Mouse (Mus musculus) forebrain, embryonic 16.5 days (tissue): ENCODE results near the gene Nfix. TPM values are rescaled to one million over a fixed set of nuclear protein-coding genes. Genes with fewer than 3 reads are reported as not detected.
"Not testable (repeated sequence)": the region's sequence is repeated elsewhere in the genome, so short reads cannot be mapped to it uniquely, and the experiment has no call there.

Experiments
- ATAC-seq: fragments of 200-750 bp; cut with Nextera tagmentation; 2 replicates; pipeline ENCODE4 v1.8.0; 2017; ENCODE audit warnings: mild to moderate bottlenecking, moderate library complexity
- H3K27ac ChIP-seq: fragments of 300-500 bp; sonication (generic); 2 replicates; pipeline ENCODE4 v1.5.1; 2014; ENCODE audit warnings: low read length, control low read depth
- H3K27me3 ChIP-seq: fragments of 300-500 bp; sonication (generic); replicated peaks from 2 replicates; pipeline ENCODE4 v1.6.1; 2014; ENCODE audit warnings: low read length; ENCODE audit not compliant: control insufficient read depth, insufficient read depth
- H3K36me3 ChIP-seq: fragments of 300-500 bp; sonication (generic); 2 replicates; pipeline ENCODE4 v1.6.1; 2014; ENCODE audit not compliant: control insufficient read depth, insufficient read depth
- H3K4me1 ChIP-seq: fragments of 300-500 bp; sonication (generic); replicated peaks from 2 replicates; pipeline ENCODE4 v1.6.1; 2014; ENCODE audit warnings: low read length; ENCODE audit not compliant: control insufficient read depth, insufficient read depth
- H3K4me2 ChIP-seq: fragments of 300-500 bp; sonication (generic); 2 replicates; pipeline ENCODE4 v1.6.1; 2014; ENCODE audit warnings: mild to moderate bottlenecking, low read length, control low read depth
- H3K4me3 ChIP-seq: fragments of 300-500 bp; sonication (generic); replicated peaks from 2 replicates; pipeline ENCODE4 v1.5.1; 2014; ENCODE audit warnings: mild to moderate bottlenecking, low read length, control low read depth
- H3K9ac ChIP-seq: fragments of 300-500 bp; sonication (generic); replicated peaks from 2 replicates; pipeline ENCODE4 v1.6.1; 2014; ENCODE audit warnings: low read depth, low read length, control low read depth
- H3K9me3 ChIP-seq: fragments of 300-500 bp; sonication (generic); 2 replicates; pipeline ENCODE4 v1.6.1; 2016; ENCODE audit warnings: low read length; ENCODE audit not compliant: control insufficient read depth
- WGBS: fragments of 180-500 bp; shearing (Covaris S2); extraction: QIAGEN DNeasy Blood & Tissue Kit; methylation state at CpG from one replicate; pipeline ENCODE4 v1.1.7; 2014; 5-methylcytosine and 5-hydroxymethylcytosine counted together
- polyA plus RNA-seq: library from polyadenylated mRNA; unstranded; fragments of >200 nt; fragmentation: Nextera tagmentation; extraction: Ambion mirVana; gene quantifications from 2 replicates; pipeline ENCODE4 v1.2.1, GENCODE M21; 2015

Nfix gene
- polyA plus RNA-seq, 1 experiment from 2014 or later = 440 TPM

DNA sequence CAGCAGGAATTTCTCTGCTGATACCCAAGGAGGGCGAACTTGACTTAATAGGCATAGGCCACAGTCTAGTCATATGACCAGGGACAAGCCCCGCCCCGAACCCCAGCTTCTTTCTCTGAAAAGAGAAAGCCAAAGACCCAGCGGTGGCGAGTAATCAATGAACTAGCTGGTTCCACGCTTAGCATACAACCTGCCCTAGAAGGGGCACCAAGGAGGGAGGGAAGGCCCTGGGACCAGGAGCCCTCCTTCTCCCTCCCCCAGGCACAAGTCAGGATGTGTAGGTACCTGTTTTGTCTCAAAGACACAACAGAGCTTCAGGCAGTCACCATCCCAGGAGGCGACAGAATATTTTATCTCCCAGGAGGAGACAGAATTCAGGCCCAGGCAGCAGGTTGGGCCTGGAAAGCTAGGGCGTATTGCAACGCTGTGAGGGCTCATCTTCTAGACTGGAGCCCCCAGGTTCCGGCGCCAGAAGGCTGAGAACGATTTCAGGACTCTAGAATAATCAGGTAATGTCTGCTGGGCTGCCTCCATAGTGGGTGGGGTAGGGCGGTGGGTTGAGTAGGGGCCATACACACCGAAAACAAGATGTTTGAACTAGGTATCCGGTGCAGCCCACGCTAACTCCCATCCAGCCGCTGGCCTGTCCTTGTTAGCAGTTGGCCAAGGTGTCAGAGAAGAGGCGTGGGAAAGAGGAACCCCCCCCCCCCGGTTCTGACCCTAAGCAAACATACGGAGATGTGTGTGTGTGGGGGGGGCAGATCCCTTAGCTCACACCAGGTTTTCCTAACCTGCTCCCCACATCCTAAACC lies 113.7 kb downstream of the Nfix start, which contains the start of gene Trmt1:
Trmt1 (plus strand) TSS at position 117 of the 812 bp plus-strand sequence.
- ATAC-seq = no peak
- Histone ChIP-seq H3K36me3 (0 out of 2 replicates have a peak, but pooled peaks cover 2% of the 10 kb centered on the region), H3K4me1 (peaks cover 41% of the 10 kb centered on the region), H3K27ac (no peak within 1 kb of the TSS), H3K27me3 (no peaks in the 10 kb centered on the region), H3K4me3 (peak within 1 kb of the TSS; percentile 99), H3K4me2 (peak within 1 kb of the TSS; percentile 56), H3K9ac (peak within 1 kb of the TSS; percentile 95), H3K9me3 (no peaks in the 10 kb centered on the region)
- 6% methylated on average over 20 of the region's 20 CpGs for WGBS

DNA sequence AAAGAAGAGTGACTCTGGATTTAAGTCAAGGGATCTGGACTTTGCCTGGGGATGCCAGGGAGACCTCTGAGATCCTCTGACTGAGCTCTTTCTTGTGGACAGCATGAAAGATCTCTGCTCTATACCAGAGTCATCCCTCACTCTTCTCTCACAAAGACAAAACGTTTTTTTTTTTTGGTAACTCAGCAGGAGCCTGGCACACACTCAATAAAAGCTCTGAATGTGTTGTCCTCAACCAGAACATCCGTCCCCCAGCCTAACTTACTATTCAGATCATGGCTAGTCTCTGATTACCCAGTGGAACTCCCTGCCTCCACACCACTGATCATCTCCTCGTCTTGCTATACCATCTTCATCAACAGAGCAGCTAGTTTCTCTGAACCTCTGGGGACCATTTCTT lies 115.6 kb downstream of the Nfix start:
- Histone ChIP-seq H3K27me3 (no peaks in the 10 kb centered on the region), H3K9ac (no peak overlapping the region), H3K9me3 (no peaks in the 10 kb centered on the region), H3K4me2 (no peak overlapping the region), H3K27ac (no peak overlapping the region), H3K4me1 (peaks cover 32% of the 10 kb centered on the region), H3K4me3 (no peak overlapping the region), H3K36me3 (no peaks in the 10 kb centered on the region)
- WGBS = 35% methylated on average over 3 of the region's 3 CpGs
- no peak for ATAC-seq

DNA sequence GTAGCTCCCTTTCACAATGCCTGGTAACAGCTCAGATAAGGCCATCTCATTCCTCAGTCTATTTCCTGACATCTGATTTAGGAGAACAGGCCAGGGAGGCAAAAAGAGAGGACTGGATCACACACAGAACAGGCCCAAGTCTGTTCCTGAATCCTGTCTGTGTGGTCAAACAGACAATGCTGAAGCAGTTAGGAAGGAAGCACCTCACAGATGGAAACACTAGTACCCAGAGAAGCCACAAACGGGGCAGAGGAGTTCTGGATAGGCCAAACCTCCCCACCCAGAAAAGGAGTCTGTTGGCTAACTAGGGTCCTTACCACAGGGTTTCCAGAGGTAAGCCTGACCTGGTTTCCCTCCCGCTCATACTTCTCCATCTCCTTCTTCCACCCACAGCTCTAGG lies 117.9 kb downstream of the Nfix start:
- no peak for ATAC-seq
- Histone ChIP-seq H3K9ac (no peak overlapping the region), H3K4me1 (peaks cover 20% of the 10 kb centered on the region), H3K4me3 (no peak overlapping the region), H3K36me3 (no peaks in the 10 kb centered on the region), H3K4me2 (no peak overlapping the region), H3K27me3 (no peaks in the 10 kb centered on the region), H3K9me3 (no peaks in the 10 kb centered on the region), H3K27ac (no peak overlapping the region)
- WGBS = 76% methylated on average over 2 of the region's 2 CpGs

DNA sequence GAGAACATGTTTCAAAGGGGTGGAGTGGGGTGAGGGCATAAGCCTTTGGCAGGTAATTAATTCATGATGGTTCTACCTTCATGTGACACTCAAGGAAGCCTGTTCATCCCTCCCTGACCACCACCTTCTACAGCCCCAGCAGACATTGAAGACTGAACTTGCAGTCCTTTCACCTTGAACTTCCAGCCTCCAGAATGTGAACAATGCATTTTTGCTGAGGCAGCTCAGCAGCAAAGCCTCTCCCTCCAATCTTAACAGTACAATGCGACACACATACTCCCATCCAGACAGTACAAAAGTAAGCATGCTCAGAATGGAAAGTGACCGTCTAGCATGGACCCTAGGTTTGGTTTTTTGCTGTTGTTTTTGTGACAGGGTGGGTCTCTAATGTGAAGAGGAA lies 118.7 kb downstream of the Nfix start:
- 82% methylated on average over 2 of the region's 2 CpGs for WGBS
- ATAC-seq = no peak
- Histone ChIP-seq H3K9ac (no peak overlapping the region), H3K27me3 (no peaks in the 10 kb centered on the region), H3K4me1 (peaks cover 17% of the 10 kb centered on the region), H3K9me3 (no peaks in the 10 kb centered on the region), H3K27ac (no peak overlapping the region), H3K36me3 (no peaks in the 10 kb centered on the region), H3K4me3 (no peak overlapping the region), H3K4me2 (no peak overlapping the region)

DNA sequence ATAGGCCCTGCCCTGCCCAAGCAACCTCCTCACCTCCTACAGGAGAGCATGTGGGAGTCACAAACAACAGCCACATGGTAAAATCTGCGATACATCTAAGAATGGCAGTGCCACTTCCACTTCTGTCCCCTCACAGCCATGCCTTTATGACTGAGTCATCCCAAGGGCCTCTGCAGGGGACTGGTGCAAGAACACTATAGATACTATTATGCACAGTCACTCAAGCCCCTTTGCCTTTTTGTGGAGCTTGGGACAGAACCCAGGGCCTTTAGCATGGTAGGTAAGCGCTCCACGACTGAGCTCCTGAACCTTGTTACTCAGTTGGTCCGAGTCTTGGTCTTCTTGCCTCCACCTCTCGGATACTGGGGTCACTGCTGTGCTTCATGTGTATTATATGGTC lies 122.8 kb downstream of the Nfix start:
- Histone ChIP-seq H3K9me3 (no peaks in the 10 kb centered on the region), H3K4me1 (no peaks in the 10 kb centered on the region), H3K4me3 (no peak overlapping the region), H3K36me3 (peaks cover 17% of the 10 kb centered on the region), H3K9ac (no peak overlapping the region), H3K27me3 (no peaks in the 10 kb centered on the region), H3K4me2 (no peak overlapping the region), H3K27ac (no peak overlapping the region)
- no peak for ATAC-seq
- 92% methylated on average over 5 of the region's 5 CpGs for WGBS

DNA sequence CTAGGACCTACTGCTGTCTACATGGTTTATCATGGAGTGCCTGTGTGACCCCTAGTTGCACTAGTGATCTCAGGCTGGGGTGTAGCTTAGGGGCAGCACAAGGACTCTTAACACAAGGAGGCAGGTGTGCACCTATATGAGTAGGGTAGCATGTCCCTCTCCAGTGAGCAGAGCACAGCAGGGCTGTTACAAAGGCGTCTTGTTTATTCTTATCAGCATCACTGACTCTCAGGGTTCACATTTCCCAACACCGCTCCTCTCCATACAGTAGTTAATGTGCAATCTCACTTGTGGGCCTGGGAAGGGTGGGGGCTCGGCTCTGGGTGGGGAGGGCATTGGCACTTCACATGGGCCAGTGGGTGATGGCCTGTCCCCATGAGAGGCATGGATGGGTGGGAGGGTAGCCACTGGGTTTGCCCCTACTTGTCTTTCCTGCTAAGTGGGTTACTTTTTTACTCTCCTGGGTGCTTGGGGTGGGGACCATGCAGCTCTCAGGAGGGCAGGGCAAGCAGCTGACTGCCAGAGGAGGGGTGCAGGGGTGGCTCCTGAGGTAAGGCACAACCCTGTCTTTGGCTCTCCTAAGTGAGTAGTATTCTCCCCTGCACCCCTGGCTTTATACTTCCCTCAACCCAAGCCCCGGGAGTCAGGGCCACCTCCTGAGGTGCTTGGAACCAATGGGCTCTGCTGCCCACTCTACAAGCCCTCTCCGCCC lies 129.7 kb downstream of the Nfix start:
- H3K4me2 ChIP-seq, H3K27me3 ChIP-seq, H3K4me1 ChIP-seq, H3K27ac ChIP-seq, H3K4me3 ChIP-seq, ATAC-seq, H3K9ac ChIP-seq, H3K9me3 ChIP-seq: not testable (repeated sequence)
- 91% methylated on average over 5 of the region's 5 CpGs for WGBS
- H3K36me3 ChIP-seq = peaks cover 17% of the 10 kb centered on the region

DNA sequence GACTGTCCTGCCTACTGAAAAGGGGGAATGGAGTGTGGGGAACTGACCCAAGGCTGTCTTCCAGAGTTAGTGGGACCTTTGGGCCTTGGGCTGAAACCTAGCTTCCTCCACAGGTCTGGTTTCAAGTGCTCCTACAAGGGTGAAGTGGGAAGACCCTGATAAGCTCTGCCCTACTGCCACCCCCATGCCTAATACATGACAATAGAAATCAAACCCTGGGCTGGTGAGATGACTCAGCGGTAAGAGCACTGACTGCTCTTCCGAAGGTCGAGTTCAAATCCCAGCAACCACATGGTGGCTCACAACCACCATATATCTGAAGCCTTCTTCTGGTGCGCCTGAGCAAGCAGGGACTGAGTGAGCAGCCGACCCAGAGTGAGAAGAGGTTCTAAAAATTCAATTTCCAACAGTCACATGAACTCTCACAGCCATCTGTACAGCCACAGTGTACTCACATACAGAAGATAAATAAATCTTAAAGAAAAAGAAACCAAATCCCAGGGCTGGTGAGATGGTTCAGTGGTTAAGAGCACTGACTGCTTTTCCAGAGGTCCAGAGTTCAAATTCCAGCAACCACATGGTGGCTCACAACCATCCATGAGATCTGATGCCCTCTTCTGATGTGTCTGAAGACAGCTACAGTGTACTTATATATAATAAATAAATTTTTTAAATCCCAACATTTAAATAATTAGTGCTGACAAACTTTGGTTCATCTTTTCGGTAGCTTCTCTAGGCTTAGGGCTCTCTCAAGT lies 131.2 kb downstream of the Nfix start:
- no peak for ATAC-seq
- no peaks in the 10 kb centered on the region for H3K9me3 ChIP-seq
- H3K36me3 ChIP-seq = peaks cover 6% of the 10 kb centered on the region
- WGBS = 92% methylated on average over 6 of the region's 6 CpGs
- no peak overlapping the region for H3K27ac ChIP-seq
- no peaks in the 10 kb centered on the region for H3K27me3 ChIP-seq
- no peak overlapping the region for H3K4me3 ChIP-seq
- H3K4me2 ChIP-seq = no peak overlapping the region
- no peak overlapping the region for H3K9ac ChIP-seq
- peaks cover 13% of the 10 kb centered on the region for H3K4me1 ChIP-seq

DNA sequence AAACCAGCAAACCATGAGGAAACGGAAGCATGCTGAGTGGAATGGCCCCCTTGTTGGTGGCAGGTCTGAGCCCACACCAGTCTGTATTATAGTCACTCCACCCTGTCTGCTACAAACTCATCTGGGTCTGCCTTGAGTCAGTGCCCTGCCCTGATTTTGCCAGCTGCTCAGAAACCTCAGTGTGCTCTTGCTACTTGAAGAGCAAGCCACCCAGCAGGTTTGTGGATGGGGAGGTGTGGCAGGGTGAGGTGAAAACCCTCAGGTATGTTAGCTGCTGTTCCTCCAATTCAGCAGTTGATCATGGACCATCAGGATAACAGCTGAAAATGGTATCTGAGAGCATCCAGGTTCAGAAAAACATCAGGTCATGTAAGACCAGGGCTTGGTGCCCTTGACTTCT lies 132.1 kb downstream of the Nfix start:
- Histone ChIP-seq H3K27ac (no peak overlapping the region), H3K4me1 (peaks cover 18% of the 10 kb centered on the region), H3K9ac (no peak overlapping the region), H3K9me3 (no peaks in the 10 kb centered on the region), H3K4me2 (no peak overlapping the region), H3K36me3 (peaks cover 6% of the 10 kb centered on the region), H3K27me3 (no peaks in the 10 kb centered on the region), H3K4me3 (no peak overlapping the region)
- WGBS = 71% methylated on average over 1 of the region's 1 CpGs
- ATAC-seq = no peak

DNA sequence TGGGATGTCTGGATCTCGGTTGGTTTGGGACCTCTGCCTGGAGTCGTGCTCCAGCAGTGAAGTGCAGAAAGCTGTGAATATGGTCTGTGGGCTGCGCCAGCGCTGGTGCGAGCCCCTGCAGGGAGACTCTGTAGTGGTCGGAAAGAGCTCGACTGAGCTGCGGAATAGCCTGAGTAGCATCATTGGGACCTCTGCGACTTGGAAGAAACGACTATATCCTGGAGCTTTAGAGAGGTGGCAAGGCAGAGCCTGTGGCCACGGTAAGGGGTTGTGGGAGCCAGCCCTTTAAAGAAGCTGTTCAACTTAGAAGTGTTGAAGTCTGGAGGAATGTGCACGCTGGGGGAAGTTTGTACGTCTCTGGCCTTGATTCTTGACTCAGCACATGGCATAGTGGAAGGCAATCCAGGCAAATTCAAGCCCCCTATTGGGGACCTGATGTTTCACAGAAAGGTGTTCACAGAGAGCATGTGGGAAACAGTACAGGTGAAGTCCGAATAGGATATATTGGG lies 134.7 kb downstream of the Nfix start:
- Histone ChIP-seq H3K9ac (peak overlapping the region; percentile 75), H3K36me3 (peaks cover 4% of the 10 kb centered on the region; the same call in 1 of the 2 replicates), H3K4me1 (peaks cover 42% of the 10 kb centered on the region), H3K27ac (peak overlapping the region; percentile 90), H3K4me3 (peak overlapping the region; percentile 69), H3K4me2 (peak overlapping the region; percentile 94), H3K9me3 (no peaks in the 10 kb centered on the region), H3K27me3 (no peaks in the 10 kb centered on the region)
- 3% methylated on average over 14 of the region's 14 CpGs for WGBS
- peak; percentile 6; the same call in 1 of the 2 replicates for ATAC-seq
